Mouse (Mus musculus) thymus, adult 2 months (tissue): ENCODE results near the gene Adora3.

Experiments used
- CTCF ChIP-seq: fragments of 200-500 bp; IDR thresholded peaks from 2 replicates; pipeline ENCODE4 v1.5.1; 2012; ENCODE audit warnings: mild to moderate bottlenecking, control low read depth, low read length, moderate library complexity, borderline replicate concordance; ENCODE audit not compliant: control insufficient read depth, poor library complexity, insufficient read depth; ENCODE audit errors: extremely low read depth
- POLR2A ChIP-seq: fragments of 200-500 bp; IDR thresholded peaks from 2 replicates; pipeline ENCODE4 v1.6.1; 2012; ENCODE audit warnings: mild to moderate bottlenecking, low read length, control low read depth, moderate library complexity; ENCODE audit not compliant: control insufficient read depth, poor library complexity, insufficient read depth; ENCODE audit errors: extremely low read depth

DNA sequence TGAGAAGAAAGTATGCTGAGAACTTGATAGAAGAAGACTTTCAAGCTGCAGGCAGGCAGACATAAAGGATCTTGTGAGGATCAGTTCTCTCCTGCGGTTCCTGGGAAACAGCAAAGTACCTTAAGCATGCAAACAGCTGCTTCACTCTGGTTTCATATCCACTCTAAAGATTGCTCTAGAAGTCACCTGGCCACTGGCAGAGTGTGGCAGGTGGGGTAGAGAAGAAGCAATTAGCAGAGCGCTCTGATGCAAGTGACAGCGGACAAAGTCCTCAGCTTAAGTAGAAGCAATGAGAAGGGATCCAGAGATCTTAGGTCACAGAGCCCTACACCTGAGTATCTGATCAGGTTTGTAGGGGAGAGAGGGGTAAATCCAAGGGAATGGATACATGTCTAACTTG, 39.1 kb upstream of the Adora3 start:
- TF ChIP-seq POLR2A (no peak), CTCF (no peak)
